Mouse (Mus musculus) induced T-regulatory cell, adult 2 months (primary cell): ENCODE measurements at regions not wholly inside any gene's neighbourhood (a gene's known extent, or its start where the extent isn't known, plus 50 kb on each side); places are given as distances from the start of the nearest gene placed in this dataset.
"Not testable (repeated sequence)": the region's sequence is repeated elsewhere in the genome, so short reads cannot be mapped to it uniquely, and the experiment has no call there.

ENCODE experiments used
- DNase-seq: peaks from one replicate; pipeline ENCODE4 v3.0.0-alpha.2; 2012; ENCODE audit warnings: low read depth

DNA sequence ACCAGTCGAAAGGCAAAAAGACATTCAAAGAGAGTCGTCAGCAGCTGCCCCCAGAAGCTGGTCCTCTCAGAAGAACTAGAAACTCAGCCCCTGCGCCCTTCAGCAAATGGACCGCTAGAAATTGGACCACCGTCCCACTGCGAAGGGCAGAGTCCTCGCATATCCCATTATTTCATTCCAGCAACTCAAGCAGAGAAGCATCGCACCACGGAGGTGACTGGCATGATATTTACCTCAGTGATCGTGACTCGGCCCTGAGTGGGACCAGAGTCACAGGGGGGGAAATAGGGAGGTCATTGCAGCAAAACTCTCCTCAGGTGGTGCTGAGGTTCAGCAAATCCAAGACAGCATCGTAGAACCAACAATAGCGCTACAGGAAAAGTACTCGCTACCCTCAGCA lies 105.7 kb upstream of the Nt5e start:
- no peak for DNase-seq

DNA sequence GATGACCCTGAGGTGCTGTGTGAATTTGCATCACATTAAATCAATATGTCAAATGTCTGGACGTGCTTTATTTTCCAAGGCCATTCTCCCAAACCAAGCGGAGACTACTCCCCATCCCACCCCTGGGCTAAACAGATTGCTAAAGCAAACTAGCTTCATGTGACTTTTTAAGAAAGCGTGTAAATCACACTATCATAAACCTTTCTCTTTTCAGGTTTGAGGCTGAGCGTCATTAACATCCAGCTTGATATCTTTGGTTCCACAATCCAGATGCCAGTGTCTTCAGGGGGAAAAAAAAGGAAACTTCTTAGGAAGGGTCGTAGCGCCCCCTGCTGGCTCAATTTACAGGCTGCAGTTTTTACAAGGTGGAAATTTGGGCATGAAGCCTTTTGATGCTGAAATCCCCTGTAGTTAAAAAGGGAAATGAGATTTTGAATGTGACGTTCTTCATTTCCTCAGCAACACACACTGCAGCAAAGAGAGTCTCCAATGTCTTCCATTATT lies 105.1 kb upstream of the Nt5e start:
- DNase-seq: peak; percentile 40

DNA sequence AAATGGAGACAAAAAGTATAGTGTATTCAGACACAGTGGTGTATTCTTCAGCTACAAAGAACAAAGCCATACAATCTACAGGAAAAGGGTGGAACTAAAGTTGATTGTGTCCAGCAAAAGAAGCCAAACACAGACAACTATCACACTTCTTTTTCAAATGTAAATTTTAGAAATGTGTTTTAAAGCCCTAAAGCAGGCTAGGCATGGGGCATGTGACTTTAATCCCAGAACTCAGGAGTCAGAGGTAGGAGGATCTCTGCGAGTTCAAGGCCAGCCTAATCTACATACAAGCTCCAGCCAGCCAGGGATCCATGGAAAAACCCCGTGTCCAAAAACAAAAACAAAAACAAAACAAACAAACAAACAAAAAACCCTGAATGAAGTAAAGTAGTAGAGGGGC lies 89.9 kb upstream of the Nt5e start:
- no peak for DNase-seq

GRCm38 (mm10) chr9:88238346-88238745 lies 88.7 kb upstream of the Nt5e start:
- no peak for DNase-seq

GRCm38 (mm10) chr9:88240740-88241139 lies 86.3 kb upstream of the Nt5e start:
- DNase-seq: peak; percentile 9

- peak; percentile 92 for DNase-seq
Observed at GRCm38 (mm10) chr9:88241203-88241995, 85.6 kb upstream of the Nt5e start.

- DNase-seq: no peak
Observed at GRCm38 (mm10) chr9:88242530-88242929, 84.5 kb upstream of the Nt5e start.

GRCm38 (mm10) chr9:88244492-88244891 lies 82.5 kb upstream of the Nt5e start:
- no peak for DNase-seq

GRCm38 (mm10) chr9:88255948-88256347 lies 71.0 kb upstream of the Nt5e start:
- no peak for DNase-seq

GRCm38 (mm10) chr9:88259627-88260026 lies 67.4 kb upstream of the Nt5e start:
- DNase-seq: no peak

DNA sequence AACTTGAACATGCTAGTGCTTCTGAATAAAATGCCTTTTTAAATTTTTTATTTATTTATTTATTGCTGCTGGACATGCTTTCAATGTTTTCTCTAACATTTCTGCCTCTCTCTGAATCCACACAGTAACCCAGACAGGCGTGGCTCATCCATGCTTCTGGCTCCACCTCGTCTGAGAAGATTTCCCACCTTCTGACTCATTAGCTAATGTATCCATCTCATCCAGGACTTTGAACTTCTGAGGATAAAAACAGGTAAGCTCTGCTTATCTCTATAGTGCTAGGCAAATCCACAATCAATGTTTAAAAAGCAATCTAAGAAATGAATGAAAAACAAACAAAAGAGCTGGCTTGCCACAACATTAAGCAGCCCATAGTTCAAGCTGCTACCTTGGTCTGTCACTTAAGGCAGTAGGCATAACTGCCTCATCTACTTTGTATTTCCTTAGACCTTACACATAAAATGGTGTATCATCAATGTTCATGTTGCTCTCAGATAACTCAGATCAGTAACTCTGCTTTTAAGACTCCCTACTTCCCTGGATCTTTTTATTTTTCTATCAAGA lies 66.8 kb upstream of the Nt5e start:
- DNase-seq: no peak

GRCm38 (mm10) chr9:88262461-88262860 lies 64.5 kb upstream of the Nt5e start:
- no peak for DNase-seq

DNA sequence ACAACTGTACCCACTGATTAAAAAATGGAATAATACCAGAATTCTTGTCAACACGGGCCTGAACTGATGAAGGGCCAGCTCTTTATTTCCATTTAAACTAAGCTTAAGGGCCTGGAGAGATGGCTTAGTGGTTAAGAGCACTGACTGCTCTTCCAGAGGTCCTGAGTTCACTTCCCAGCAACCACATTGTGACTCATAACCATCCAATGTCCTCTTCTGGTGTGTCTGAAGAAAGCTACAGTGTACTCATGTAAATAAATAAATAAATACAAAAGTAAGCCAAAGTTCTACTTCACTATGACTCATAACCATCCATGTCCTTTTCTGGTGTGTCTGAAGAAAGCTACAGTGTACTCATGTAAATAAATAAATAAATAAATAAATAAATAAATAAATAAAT lies 60.7 kb upstream of the Nt5e start:
- DNase-seq: not testable (repeated sequence)

DNA sequence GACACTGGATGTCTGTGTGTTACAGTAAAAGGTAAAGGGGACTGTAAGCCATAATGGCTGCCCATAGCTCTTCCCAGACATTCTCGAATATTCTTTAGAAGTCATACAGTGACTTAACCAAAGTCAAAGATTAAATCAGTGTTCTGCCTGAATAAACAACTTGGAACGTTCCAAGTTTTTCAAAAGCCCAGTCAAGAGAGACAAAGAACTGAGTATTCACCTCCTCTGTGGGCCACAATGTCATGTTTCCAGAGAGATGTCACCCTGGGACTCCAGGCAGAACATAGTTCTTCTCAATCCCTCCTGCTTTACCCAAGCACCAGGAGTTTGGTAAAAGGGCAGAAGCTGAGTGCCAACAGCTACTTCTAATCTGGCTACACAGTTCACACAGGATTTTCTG lies 58.2 kb upstream of the Nt5e start:
- no peak for DNase-seq

- DNase-seq: no peak
Observed at GRCm38 (mm10) chr9:88269216-88269615, 57.8 kb upstream of the Nt5e start.

GRCm38 (mm10) chr9:88270836-88271235 lies 56.2 kb upstream of the Nt5e start:
- DNase-seq: no peak

- DNase-seq: peak; percentile 55
Observed at GRCm38 (mm10) chr9:88273304-88273703, 53.7 kb upstream of the Nt5e start.

- DNase-seq: no peak
Observed at GRCm38 (mm10) chr9:88274040-88274439, 53.0 kb upstream of the Nt5e start.

GRCm38 (mm10) chr9:88274681-88275336 lies 52.2 kb upstream of the Nt5e start:
- no peak for DNase-seq

DNA sequence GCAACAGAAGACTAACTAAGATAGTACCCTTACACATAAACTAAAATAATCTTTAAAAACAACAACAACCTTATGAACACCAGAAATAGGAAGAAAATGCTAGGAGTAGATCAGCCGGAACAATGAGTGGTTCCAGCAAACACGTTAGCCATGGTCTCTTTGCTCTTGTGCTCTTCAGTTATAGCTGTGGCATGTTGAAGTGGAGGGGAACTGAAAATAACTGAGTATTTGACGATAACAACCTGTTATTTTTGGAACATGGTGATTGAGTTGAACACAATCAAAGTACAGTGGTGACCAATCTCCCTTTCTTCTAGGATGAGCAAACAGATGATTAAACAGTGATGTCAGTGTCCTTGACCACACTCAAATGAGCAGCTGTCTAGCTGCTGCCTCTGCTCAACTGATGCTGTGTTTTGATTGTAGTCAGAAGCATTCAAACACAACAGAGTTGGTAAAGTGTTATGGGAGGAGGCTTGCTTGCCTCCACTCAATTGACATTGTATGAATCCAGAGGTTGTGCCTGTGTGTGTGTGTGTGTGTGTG lies 50.9 kb upstream of the Nt5e start:
- DNase-seq: no peak

GRCm38 (mm10) chr9:88277031-88277430 lies 50.0 kb upstream of the Nt5e start:
- DNase-seq: no peak
